Mouse (Mus musculus) neural tube, embryonic 15.5 days (tissue): ENCODE results near the gene Tppp2. TPM values are rescaled to one million over a fixed set of nuclear protein-coding genes. Genes with fewer than 3 reads are reported as not detected.
"Not testable (repeated sequence)": the region's sequence is repeated elsewhere in the genome, so short reads cannot be mapped to it uniquely, and the experiment has no call there.

Experiments
- ATAC-seq: fragments of 200-750 bp; cut with Nextera tagmentation; 2 replicates; pipeline ENCODE4 v1.8.0; 2017; ENCODE audit warnings: mild to moderate bottlenecking, moderate TSS enrichment, moderate library complexity; ENCODE audit not compliant: low FRiP score
- H3K27ac ChIP-seq: fragments of 300-500 bp; sonication (generic); replicated peaks from 2 replicates; pipeline ENCODE4 v1.5.1; 2015; ENCODE audit warnings: mild to moderate bottlenecking, inconsistent platforms
- H3K27me3 ChIP-seq: fragments of 300-500 bp; sonication (generic); replicated peaks from 2 replicates; pipeline ENCODE4 v1.6.1; 2015; ENCODE audit warnings: inconsistent platforms
- H3K36me3 ChIP-seq: fragments of 300-500 bp; sonication (generic); 2 replicates; pipeline ENCODE4 v1.6.1; 2015; ENCODE audit warnings: inconsistent platforms
- H3K4me1 ChIP-seq: fragments of 300-500 bp; sonication (generic); 2 replicates; pipeline ENCODE4 v1.6.1; 2015; ENCODE audit warnings: inconsistent platforms
- H3K4me2 ChIP-seq: fragments of 300-500 bp; sonication (generic); 2 replicates; pipeline ENCODE4 v1.6.1; 2015; ENCODE audit warnings: inconsistent platforms, mild to moderate bottlenecking, moderate library complexity
- H3K4me3 ChIP-seq: fragments of 300-500 bp; sonication (generic); replicated peaks from 2 replicates; pipeline ENCODE4 v1.5.1; 2015; ENCODE audit warnings: mild to moderate bottlenecking, inconsistent platforms
- H3K9ac ChIP-seq: fragments of 300-500 bp; sonication (generic); replicated peaks from 2 replicates; pipeline ENCODE4 v1.6.1; 2015; ENCODE audit warnings: mild to moderate bottlenecking, inconsistent platforms
- H3K9me3 ChIP-seq: fragments of 300-500 bp; sonication (generic); replicated peaks from 2 replicates; pipeline ENCODE4 v1.6.1; 2016; ENCODE audit warnings: inconsistent platforms
- WGBS: fragments of 180-500 bp; shearing (Covaris S2); methylation state at CpG from one replicate; pipeline ENCODE4 v1.1.7; 2015; ENCODE audit warnings: mixed read lengths; 5-methylcytosine and 5-hydroxymethylcytosine counted together
- polyA plus RNA-seq: library from polyadenylated mRNA; unstranded; fragments of >200 nt; fragmentation: Nextera tagmentation; extraction: Ambion mirVana; gene quantifications from 2 replicates; pipeline ENCODE4 v1.2.1, GENCODE M21; 2015

The Tppp2 gene
- polyA plus RNA-seq, 1 experiment from 2014 or later, result not detected

GRCm38 (mm10) chr14:51913062-51913959 lies 4.9 kb upstream of the Tppp2 start:
- H3K27me3 ChIP-seq, result no peaks in the 10 kb centered on the region
- peak overlapping the region; percentile 98 for H3K4me2 ChIP-seq
- peak; percentile 77 for ATAC-seq
- peak overlapping the region; percentile 86 for H3K27ac ChIP-seq
- peak overlapping the region; percentile 66 for H3K4me3 ChIP-seq
- peak overlapping the region; percentile 59 for H3K9ac ChIP-seq
- under 1% methylated on average over 58 of the region's 58 CpGs for WGBS
- H3K36me3 ChIP-seq, result peaks cover 10% of the 10 kb centered on the region
- no peaks in the 10 kb centered on the region for H3K9me3 ChIP-seq
- H3K4me1 ChIP-seq, result peaks cover 33% of the 10 kb centered on the region

GRCm38 (mm10) chr14:51913960-51914762 lies 4.1 kb upstream of the Tppp2 start, which contains the start of gene Ndrg2:
Gene Ndrg2, minus strand, starts transcription at chr14:51914158.
- ATAC-seq, result peak; percentile 80
- WGBS, result 3% methylated on average over 19 of the region's 23 CpGs
- Histone ChIP-seq H3K4me3 (peak within 1 kb of the TSS; percentile 66), H3K4me2 (peak within 1 kb of the TSS; percentile 98), H3K9me3 (no peaks in the 10 kb centered on the region), H3K9ac (peak within 1 kb of the TSS; percentile 59), H3K36me3 (0 out of 2 replicates have a peak, but pooled peaks cover 2% of the 10 kb centered on the region), H3K4me1 (peaks cover 33% of the 10 kb centered on the region), H3K27ac (peak within 1 kb of the TSS; percentile 86), H3K27me3 (no peaks in the 10 kb centered on the region)

- Histone ChIP-seq H3K9ac (no peak overlapping the region), H3K4me1 (peaks cover 33% of the 10 kb centered on the region), H3K4me3 (no peak overlapping the region), H3K4me2 (no peak overlapping the region), H3K9me3 (no peaks in the 10 kb centered on the region), H3K36me3 (no peaks in the 10 kb centered on the region), H3K27me3 (no peaks in the 10 kb centered on the region), H3K27ac (peak overlapping the region; percentile 86)
- ATAC-seq, result no peak
- 37% methylated on average over 3 of the region's 3 CpGs for WGBS
Observed at GRCm38 (mm10) chr14:51915030-51915429, 3.2 kb upstream of the Tppp2 start.

GRCm38 (mm10) chr14:51916539-51916938 lies 1.7 kb upstream of the Tppp2 start:
- H3K27ac ChIP-seq, result no peak overlapping the region
- H3K9me3 ChIP-seq, result no peaks in the 10 kb centered on the region
- H3K9ac ChIP-seq, result no peak overlapping the region
- peaks cover 26% of the 10 kb centered on the region for H3K4me1 ChIP-seq
- WGBS, result 94% methylated on average over 4 of the region's 4 CpGs
- H3K36me3 ChIP-seq, result no peaks in the 10 kb centered on the region
- H3K27me3 ChIP-seq, result no peaks in the 10 kb centered on the region
- H3K4me2 ChIP-seq, result no peak overlapping the region
- H3K4me3 ChIP-seq, result no peak overlapping the region
- no peak for ATAC-seq

- Histone ChIP-seq H3K27ac (no peak overlapping the region), H3K4me2 (no peak overlapping the region), H3K36me3 (no peaks in the 10 kb centered on the region), H3K9ac (no peak overlapping the region), H3K27me3 (no peaks in the 10 kb centered on the region), H3K4me1 (peaks cover 9% of the 10 kb centered on the region), H3K4me3 (no peak overlapping the region), H3K9me3 (no peaks in the 10 kb centered on the region)
- no peak for ATAC-seq
- 82% methylated on average over 4 of the region's 4 CpGs for WGBS
Observed at GRCm38 (mm10) chr14:51918966-51919365, 741 bp downstream of the Tppp2 start.

- no peak overlapping the region for H3K4me2 ChIP-seq
- peak overlapping the region; percentile 70 for H3K27ac ChIP-seq
- H3K9ac ChIP-seq, result no peak overlapping the region
- WGBS, result 73% methylated on average over 16 of the region's 16 CpGs
- H3K36me3 ChIP-seq, result no peaks in the 10 kb centered on the region
- H3K4me3 ChIP-seq, result no peak overlapping the region
- no peaks in the 10 kb centered on the region for H3K27me3 ChIP-seq
- 0 out of 2 replicates have a peak, but pooled peaks cover 4% of the 10 kb centered on the region for H3K4me1 ChIP-seq
- H3K9me3 ChIP-seq, result no peaks in the 10 kb centered on the region
- ATAC-seq, result peak; percentile 76
Observed at GRCm38 (mm10) chr14:51921759-51922570, 3.7 kb downstream of the Tppp2 start.

GRCm38 (mm10) chr14:51922571-51922865 lies 4.3 kb downstream of the Tppp2 start, which contains the start of gene Rnase13:
Gene Rnase13, minus strand, starts transcription at chr14:51922773.
- no peak within 1 kb of the TSS for H3K9ac ChIP-seq
- 0 out of 2 replicates have a peak, but pooled peaks cover 4% of the 10 kb centered on the region for H3K4me1 ChIP-seq
- no peak for ATAC-seq
- 88% methylated on average over 7 of the region's 7 CpGs for WGBS
- H3K9me3 ChIP-seq, result no peaks in the 10 kb centered on the region
- H3K27me3 ChIP-seq, result no peaks in the 10 kb centered on the region
- H3K27ac ChIP-seq, result peak within 1 kb of the TSS; percentile 70
- no peaks in the 10 kb centered on the region for H3K36me3 ChIP-seq
- no peak within 1 kb of the TSS for H3K4me3 ChIP-seq
- no peak within 1 kb of the TSS for H3K4me2 ChIP-seq

GRCm38 (mm10) chr14:51922910-51923309 lies 4.7 kb downstream of the Tppp2 start:
- WGBS, result 92% methylated on average over 2 of the region's 2 CpGs
- H3K4me1 ChIP-seq, result 0 out of 2 replicates have a peak, but pooled peaks cover 4% of the 10 kb centered on the region
- ATAC-seq, result no peak
- no peak overlapping the region for H3K4me3 ChIP-seq
- no peaks in the 10 kb centered on the region for H3K36me3 ChIP-seq
- H3K9me3 ChIP-seq, result no peaks in the 10 kb centered on the region
- no peak overlapping the region for H3K9ac ChIP-seq
- no peak overlapping the region for H3K4me2 ChIP-seq
- H3K27me3 ChIP-seq, result no peaks in the 10 kb centered on the region
- H3K27ac ChIP-seq, result 0 out of 2 replicates have a peak overlapping the region, but pooled peaks have one; percentile 70

GRCm38 (mm10) chr14:51923492-51923891 lies 5.3 kb downstream of the Tppp2 start:
- Histone ChIP-seq H3K4me1 (0 out of 2 replicates have a peak, but pooled peaks cover 4% of the 10 kb centered on the region), H3K9me3 (no peaks in the 10 kb centered on the region), H3K36me3 (no peaks in the 10 kb centered on the region), H3K9ac (no peak overlapping the region), H3K27ac (no peak overlapping the region), H3K4me3 (no peak overlapping the region), H3K4me2 (no peak overlapping the region), H3K27me3 (no peaks in the 10 kb centered on the region)
- ATAC-seq, result no peak
- WGBS, result 87% methylated on average over 4 of the region's 4 CpGs

GRCm38 (mm10) chr14:51926930-51927329 lies 8.7 kb downstream of the Tppp2 start:
- not testable (repeated sequence) for H3K4me3 ChIP-seq, H3K27me3 ChIP-seq, H3K36me3 ChIP-seq, H3K27ac ChIP-seq, H3K9ac ChIP-seq, ATAC-seq, H3K4me2 ChIP-seq, H3K9me3 ChIP-seq, H3K4me1 ChIP-seq
- 92% methylated on average over 11 of the region's 11 CpGs for WGBS
